Mouse (Mus musculus) lung, postnatal 10 days (tissue): ENCODE measurements around the gene Gm48551.

ENCODE experiments used
- DNase-seq: peaks from one replicate; pipeline ENCODE4 v3.0.0; 2021

Gene Gm48551

DNA sequence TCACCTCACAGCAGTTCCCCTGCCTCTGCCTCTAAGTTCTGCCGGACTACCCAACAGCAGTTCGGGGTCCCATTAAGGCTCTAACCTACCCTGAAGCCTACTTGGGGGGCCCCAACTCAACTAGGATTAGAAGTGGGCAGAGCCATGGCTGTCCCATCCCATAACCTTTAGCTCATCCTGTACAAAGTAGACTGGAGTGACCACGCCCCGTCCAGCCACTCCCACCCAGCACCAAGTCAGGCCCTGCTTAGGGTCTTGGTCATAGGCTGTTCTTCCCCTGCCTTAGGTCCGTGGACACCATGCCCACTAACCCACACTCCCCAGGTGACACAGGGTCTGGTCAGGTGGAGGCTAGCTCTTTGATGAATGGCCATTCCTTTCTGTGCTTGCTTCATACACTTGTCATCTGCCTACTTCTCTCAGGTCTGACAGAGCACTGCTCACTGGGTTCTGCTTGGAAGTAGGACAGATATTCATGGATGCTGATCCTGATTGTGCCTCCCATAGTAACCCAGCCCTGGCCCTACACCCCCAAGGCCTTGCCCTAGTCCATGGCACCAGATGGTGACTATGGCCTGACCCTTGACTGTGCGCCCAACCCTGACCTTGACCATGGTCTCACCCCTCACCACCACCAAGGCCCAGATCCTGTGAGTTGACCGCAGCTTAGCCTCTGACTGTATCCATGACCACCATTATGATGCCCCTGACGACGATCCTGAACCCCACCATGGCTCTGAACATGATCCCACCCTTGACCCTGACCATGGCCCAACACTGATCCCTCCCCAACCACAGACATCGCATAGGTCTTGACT lies 35.1 kb downstream of the Gm48551 start:
- peak; percentile 7 for DNase-seq

DNA sequence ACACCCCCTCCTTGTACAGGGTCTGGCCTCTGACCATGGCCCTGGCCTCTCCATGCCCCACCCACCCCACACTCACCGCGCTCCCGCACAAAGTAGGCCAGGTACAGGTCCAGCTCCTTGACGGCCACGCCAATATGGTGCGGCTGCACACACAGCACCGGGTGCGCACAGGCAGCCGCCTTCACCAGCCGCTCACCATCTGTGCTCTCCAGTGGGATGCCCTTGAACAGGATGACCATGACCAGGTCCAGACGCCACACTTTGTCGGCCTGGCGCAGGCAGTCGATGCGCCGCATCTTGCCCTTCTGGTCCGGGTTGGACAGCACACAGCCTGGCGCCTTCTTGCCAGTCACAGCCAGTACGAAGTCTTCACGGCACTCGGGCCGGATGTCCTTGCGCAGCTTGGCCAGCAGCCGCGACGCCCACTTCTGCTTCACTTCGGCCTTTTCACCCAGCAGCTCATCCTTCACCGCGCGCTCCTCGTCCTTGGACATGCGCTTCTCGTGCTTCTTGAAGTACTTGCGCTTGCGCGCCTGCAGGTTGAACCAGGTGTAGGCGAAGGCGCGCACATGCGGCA lies 36.0 kb downstream of the Gm48551 start:
- peak; percentile 67 for DNase-seq

DNA sequence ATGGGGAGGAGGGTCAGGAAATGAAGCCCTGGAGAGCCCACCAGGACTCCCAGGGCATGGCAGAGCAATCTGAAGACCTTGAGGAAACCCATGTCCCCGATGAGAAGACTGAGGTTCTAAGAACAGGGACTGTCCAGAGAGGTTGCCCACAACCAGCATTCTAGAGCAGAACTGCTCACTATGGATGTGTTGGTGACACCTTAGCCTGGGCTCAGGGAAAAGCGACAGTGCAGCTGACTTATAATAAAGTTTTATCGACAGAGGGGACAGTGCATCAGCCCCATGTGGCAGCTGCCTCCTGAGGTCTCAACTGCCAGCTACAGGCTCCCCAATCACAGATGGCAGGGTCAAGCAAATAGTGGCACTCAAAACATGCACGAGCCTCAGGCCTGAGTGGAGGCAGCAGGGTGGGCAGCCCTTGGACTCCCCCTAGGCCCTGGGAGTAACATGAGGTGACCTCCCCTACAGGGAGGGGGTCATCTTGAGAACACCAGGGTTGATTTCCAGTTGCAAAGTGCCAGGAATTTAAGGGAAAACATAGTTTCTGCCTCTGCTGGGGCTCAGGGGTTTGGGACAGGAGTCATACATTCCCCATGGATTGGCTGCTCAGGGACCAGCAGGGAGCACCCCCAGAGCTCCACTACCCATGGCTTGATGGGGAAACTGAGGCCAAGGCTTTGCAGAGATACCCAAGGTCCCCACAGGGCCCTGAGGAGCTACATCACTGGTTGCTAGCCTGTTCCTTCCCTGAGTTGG lies 37.0 kb downstream of the Gm48551 start:
- peak; percentile 3 for DNase-seq

GRCm38 (mm10) chr10:81421797-81422100 lies 37.5 kb downstream of the Gm48551 start:
- DNase-seq: peak; percentile 18

DNA sequence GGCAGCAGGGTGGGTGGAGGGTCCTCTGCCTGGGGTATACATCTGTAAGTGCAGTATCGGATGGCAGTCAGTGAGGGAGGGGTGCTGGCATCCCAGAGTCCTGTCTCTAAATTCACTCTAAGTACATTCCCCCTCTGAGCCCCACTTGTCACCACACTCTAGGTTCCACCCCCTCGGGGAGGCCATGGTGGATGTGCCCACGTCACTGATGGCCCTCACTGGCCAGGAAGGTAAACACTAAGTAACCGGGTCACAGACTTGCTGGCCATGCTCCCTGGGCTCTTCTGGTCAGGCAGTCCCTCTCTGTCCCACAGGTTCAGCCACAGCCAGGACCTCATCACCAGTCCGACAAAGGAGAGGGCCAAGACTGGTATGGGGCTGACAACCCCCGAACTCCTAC lies 37.9 kb downstream of the Gm48551 start:
- DNase-seq: peak; percentile 48

DNA sequence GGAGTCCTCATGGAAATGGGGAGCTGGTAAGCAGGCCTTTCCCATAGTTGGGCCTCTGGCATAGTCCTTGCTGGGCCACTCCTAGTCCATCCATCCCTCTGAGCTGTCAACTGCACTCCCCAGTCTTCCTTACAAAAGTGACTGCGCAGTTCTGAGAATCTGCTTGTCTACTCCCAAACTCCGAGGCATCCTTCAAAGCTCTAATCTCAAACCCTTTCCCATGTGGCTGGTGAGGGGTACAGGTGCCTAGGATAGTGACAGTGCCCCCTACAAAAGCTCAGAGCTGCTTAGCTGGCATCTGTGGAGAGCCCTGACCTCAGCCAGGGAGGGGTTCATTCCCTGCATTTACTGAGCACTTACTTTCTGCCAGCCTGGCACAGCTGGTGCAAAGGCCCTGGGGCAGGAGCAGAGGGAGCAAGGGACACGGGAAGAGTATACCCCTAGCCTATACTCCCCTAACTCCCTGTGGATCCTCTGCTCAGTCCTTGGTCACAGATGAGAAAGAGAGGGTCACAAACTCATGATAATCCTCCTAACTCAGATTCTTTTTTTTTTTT lies 38.5 kb downstream of the Gm48551 start:
- peak; percentile 2 for DNase-seq

DNA sequence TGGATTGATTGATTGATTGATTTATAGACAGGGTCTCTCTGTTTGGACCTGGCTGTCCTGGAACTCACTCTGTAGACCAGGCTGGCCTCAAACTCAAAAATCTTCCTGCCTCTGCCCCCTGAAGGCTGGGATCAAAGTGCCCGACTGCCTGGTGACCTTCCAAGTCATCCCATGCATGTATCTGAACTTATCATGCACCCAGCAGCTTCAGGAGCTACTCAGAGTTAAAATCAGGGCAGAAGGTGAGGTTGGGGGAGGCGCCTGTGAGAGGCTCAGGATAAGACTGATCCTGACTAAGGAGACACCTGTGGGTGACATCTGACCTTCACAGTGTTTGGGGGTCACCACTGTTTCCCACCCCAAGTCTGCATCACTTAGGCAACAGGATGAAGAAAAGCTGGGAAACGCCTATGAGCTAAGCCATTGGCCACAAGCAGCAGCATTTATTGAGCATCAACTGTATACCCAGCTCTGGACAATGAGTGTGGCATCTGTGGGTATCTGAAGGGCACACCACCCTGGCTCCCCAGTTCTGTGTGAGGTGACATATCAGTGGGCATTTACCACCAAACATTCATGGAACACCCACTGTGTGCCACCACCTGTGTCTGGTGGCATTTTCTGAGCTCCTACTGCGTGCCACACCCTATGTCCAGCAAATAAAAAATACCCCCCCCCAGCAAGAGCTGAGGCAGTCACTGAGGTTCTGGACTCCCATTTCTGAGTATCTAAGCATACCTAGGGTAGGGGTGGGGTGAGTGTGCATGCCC lies 39.4 kb downstream of the Gm48551 start:
- peak; percentile 2 for DNase-seq

DNA sequence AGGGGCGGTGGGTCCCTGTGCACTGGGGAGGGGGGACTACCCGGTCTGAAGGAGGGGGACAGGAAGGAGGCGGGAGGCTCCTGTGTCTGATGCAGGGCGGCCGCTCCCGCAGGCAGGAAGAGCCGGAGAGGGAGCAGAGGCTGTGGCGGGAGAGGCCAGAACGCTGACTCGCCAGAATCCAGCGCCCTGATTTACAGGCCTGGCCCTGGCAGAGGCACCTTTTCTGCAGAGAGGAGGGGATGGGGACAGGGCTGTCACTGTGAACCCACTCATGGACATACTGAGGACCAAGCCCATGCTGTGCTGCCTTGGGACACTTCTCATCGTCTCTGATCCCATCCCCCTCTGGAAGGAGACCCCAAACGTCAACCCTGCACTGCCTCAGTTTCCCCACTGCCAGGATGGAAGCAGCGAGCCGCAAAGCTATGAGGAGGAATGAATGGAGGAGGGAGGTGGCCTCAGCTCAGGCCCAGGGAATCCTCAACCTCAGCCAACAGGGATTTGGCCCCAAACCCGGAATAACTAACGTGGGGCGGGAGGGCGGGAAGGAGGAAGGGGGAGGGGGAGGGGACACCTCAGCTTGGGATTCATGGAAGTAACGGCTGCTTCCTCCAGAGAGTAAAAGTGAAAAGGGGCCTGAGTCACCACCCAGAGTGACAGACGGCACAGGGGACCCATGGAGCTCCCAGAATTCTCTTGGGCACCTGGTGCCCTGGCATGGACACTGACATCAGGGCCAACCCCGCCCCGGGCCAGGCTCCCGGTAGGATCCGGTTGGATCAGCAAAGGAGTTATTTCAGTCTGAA lies 40.2 kb downstream of the Gm48551 start:
- DNase-seq: peak; percentile 71

- peak; percentile 49 for DNase-seq
Measured at GRCm38 (mm10) chr10:81425236-81425850, 41.1 kb downstream of the Gm48551 start.

- peak; percentile 26 for DNase-seq
Measured at GRCm38 (mm10) chr10:81426081-81426671, 41.9 kb downstream of the Gm48551 start.

DNA sequence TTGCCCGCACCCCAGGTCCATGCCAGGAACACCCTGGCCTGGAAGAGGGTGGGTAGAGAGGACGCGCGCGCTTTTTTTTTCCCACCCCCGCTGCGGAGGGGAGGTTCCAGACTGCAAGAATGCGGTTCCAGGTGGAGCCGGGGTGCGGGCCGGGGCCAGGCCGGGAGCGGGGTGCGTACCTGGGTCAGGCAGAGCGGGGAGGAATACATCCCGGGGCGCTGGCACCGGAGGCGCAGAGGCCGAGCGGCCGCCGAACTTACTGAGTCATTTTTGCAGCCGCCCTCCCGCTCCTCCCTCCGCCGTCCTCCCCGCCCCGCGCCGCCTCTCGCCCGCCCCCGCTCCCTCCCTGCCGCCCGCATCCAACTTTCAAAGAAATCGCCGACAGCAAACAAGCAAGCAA lies 42.6 kb downstream of the Gm48551 start:
- DNase-seq: peak; percentile 75

- DNase-seq: no peak
Measured at GRCm38 (mm10) chr10:81427327-81427726, 43.1 kb downstream of the Gm48551 start.

GRCm38 (mm10) chr10:81427804-81428506 lies 43.7 kb downstream of the Gm48551 start:
- peak; percentile 3 for DNase-seq

DNA sequence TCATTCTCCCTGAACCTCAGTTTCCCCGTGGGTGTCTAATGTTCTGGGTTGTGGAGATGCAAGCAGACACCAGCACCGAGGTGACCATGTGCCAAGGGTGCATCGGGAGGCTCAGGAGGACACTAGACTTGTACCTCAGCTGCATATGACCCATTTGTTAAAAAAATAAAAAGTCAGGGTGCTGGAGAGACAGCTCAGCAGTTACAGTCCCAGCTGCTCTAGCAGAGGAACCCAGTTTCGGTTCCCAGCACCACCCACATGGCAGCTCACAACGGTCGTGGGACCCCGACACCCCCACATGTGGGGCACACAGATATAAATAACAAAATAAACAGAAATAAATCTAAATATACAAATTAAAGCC lies 44.2 kb downstream of the Gm48551 start:
- DNase-seq: peak; percentile 3

DNA sequence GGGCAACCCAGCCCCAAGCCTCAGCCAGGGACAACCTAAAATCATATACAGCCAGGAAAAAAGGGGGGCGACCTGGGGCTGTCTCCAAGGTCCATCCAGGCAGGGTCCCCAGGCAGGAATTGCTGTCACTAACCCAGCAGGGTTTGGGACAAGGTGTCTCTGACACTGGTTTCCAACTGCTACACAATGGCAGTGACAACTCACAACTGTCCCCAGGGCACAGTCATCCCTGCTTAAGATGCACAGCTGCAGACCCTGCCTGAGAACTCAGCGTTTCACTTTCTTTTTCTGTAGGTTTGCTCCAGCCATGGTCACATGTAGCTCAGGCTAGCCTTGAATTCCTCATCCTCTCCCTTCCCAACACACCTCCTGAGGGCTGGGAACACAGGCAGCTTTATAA lies 44.8 kb downstream of the Gm48551 start:
- DNase-seq: peak; percentile 8

GRCm38 (mm10) chr10:81429605-81430061 lies 45.4 kb downstream of the Gm48551 start:
- peak; percentile 96 for DNase-seq

DNA sequence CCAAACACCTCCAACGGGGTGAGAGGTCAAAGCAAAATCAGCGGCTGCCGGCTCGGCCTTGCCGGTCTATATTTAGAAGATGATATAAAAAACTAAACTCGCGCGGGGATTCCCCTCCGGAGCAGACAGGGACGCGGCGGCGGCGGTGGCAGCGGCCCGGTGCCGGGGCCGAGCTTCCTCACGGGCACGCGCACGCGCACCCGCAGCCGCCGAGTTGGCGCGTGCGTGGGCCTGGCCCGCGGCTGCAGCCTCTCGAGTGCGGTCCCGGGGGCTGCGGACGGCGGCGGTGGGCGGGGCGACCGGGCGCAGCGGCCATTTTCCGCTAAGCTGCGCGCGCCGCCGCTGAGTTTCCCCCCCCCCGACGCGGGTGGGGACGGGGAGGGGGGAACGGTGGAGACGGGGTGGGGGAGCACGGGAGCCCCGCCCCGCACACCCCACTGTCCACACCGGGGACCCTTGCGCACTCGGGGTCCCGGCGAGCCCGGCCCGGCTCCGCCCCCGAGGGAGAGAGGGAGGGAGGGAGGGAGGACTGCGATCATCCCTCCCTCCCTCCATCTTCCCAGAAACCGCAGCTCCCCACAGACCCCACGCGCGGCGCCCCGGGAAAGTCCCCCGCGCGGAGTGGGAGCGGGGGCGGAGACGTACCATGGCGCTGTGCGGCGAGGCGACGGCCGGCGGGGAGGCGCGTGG lies 46.0 kb downstream of the Gm48551 start:
- DNase-seq: peak; percentile 82

DNA sequence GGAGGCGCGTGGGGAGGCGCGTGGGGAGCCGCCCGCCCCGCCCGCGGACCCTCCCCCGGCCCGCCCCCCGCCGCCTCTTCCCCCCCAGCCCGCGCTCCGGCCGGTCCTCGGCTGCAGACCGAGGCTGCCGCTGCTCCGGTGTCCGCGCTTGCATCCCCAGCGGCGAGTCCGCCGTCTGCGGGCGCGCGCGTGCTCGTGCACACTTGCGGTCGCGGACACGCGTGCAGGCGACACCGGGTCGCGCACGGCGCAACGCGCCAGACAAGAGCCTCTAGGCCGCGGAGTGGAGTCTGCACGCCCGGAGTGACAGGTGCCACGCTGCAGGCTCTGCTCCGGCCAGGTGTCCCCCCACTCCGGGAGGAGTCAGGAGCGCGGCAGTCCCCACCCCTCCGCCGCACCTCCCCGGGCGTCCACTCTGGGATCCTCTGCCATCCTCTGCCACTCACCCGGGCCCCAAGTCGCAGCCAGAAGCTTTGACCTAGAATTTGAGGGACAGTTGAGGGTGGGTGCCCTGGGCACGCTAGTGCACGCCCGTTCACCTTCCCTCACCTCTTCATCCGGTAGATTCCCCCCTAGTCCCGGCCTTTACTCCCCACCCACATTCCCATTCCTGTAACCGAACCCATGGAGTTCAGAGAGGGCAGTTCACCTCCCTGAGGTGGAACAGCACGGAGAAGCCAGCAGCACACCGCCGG lies 46.7 kb downstream of the Gm48551 start:
- DNase-seq: peak; percentile 69

DNA sequence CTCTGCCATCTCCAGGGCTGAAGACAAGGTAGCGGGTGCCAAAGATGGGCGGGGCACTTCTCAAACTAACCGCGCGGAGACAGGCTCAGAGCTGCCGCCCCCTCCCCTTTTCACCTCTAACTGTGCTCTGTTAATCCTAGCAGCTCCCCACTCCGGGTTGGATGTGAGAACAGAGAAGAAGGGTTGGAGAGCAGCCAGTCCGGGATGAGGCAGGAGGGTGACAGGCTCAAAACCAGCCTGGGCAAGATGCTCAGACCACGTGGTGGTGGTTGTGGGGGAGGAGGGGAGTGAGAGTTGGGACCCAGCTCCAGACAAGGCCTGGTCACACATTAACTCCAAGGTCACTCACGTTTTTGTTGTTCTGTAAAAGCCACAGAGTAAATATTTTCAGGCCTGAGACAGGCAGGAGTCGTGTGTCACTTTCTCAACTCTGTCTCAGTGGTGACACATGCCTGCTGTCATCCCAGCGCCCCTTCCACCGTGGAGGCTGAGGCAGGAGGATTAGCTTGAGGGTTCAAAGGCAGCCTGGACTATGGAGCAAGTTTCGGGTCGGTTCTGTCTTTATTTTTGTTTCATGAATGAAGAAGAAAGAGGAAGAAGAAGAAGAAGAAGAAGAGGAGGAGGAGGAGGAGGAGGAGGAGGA lies 47.4 kb downstream of the Gm48551 start:
- peak; percentile 56 for DNase-seq
